Mouse (Mus musculus): Measurements from ENCODE around the gene Ube2r2.

The Ube2r2 gene

DNA sequence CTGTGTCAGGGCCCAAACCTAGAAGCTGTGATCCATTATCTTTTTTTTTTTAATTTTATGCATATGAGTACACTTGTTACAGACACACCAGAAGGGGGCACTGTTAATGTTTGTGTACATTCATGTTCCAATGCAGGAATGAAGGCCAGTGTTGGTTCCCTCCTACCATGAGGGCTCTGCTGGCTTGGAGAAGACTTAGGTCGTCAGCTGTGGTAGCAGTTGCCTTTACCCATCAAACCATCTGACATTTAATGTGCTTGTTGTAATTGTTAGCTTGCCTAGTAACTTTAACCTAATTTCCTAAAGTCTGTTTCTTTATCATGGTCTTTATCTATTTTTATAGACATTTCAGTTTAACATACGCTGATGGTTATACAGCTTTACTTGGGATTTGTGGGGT lies 35.4 kb downstream of the Ube2r2 start:
- DNase-seq (ENCODE audit: low read depth in 1 of 2, low spot score in 2 of 2), result no peak

DNA sequence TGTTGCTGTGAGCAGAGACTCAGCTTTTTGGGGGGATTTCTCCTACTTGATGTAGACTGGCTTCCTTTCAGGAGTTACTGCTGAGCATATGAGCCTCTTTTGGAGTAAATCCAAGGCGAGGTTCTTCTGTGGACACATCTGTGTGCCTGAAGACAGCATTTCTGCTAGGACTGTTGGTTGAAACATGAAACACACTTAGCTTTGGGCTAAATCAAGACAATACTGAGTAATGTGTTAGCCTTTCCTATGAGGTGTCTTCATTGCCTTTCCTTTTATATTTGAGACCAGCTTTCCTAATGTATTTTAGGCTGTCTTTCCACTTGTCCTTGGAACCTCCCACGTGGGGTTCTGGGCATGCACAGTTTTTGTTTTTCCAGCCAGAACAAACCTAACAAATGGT lies 39.1 kb downstream of the Ube2r2 start:
- no peak for DNase-seq (ENCODE audit: low read depth in 1 of 2, low spot score in 2 of 2)

DNA sequence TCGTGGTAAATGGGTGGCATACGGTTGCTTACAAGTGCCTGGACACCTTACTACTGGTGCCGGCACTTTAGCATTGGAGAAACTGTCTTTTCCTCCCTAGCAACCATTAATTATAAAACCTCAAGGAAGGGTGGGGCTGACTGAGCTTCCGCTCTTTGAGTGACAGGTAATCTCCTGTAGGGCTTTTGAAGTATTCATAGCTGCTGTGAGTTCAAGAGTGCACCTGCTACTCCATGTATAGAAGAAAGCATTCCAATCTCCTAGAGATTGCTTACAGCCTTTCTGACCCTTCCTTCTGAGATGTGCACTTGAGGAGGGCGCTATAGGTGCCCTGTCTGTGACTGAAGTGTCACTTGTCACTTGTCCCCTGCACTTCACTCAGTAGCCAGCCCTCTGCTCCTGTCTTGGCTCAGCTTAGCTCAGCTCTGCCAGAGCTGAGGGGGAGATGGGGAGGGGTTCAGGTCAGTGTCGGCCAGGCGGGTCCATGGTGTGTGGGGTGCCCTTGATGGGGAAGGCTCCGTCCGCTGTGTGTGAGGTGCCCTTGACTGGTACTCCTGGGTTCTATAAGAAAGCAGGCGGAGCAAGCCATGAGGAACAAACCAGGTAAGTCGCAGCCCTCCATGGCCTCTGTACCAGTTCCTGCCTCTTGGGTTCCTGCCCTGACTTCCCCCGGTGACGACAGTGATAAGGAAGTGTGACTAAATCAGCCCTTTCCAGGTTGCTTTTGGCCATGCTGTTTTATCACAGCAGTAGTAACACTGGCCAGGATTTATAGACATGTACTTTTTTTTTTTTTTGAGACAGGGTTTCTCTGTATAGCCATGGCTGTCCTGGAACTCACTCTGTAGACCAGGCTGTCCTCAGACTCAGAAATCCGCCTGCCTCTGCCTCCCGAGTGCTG lies 44.5 kb downstream of the Ube2r2 start:
- DNase-seq (ENCODE audit: low read depth in 1 of 2, low spot score in 2 of 2), result no peak

DNA sequence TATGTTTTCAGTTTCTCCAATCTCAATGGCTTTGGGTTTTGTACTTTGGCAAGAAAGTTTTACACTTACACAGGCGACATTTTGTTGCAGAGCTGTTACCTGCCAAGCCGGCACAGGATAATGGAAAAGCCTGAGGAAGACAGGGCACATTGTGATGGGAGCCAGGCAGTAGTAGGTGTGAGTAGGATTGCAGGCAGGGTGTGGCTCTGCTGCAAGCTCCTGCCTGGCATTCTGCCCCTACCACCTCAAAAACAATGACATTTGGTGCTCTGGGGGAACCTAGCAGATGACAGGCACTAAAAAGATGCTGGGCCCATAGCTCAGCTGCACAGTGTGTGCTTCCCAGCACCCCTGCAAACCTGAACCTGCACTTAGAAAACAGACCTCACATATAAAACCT lies 54.3 kb downstream of the Ube2r2 start:
- no peak for DNase-seq (ENCODE audit: low read depth in 1 of 2, low spot score in 2 of 2)

DNA sequence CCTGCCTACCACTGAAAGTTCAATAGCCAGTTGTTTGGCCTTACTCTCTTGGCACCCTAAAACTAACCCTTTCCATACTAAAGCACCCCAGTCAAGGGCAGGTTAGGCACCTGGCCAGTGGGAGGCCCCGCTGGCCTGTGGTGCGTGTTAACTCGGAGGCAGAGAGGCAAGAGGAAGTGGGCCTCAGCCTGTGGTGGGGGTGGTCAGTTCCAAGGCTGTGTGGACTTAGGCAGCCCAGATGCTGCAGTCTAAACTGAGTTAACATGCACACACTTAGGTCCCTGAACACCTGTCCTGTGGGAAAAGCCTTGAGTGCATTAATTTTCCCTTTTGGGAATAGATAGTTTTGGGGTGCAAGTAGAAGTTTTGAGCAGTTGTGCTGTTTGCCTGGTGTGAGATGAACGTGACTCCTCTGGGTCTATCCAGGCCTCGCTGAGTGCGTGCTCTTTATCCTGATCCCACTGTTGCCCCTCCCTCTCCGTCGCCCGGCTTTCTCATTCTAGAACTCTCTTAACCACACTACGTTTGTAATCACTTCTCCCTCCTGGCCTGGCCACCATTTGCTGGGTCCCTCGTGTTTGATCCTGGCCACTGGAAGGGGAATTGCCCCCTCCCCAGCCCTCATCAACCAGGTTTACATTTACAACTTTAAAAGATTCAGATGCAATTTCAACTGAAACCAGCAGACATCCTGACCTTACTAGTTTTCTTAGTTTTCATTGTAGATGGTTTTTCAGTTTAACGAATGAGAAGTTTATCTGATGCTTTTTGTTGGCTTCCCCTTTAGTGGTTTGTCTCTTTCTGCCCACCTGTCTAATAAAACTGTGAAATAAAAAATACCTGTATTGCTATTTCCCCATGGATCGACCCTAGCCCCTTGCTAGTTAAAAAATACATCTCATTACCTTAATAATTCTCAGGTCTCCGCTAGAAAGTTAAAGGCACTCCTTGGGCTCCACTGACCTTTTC lies 57.3 kb downstream of the Ube2r2 start:
- DNase-seq (ENCODE audit: low read depth in 1 of 2, low spot score in 2 of 2), result no peak

DNA sequence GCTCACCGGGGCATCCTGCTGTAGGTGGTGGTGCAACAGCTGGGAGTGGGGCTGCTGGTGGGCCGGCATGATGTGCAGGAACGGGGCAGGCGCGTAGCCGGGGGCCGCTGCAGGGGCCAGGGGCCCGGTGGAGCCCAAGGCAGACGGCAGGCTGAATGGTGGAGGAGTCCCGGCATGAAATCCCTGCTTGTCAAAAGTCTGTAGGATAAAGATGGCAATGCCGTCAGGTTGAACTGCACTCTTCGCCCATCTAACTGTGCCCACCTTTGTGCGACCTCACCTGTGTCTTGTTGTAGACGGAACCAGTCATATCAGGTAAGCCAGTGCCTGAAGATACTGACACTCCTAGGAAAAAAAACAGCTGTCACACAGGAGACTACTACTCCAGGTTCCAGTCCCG lies 59.8 kb downstream of the Ube2r2 start:
- no peak for DNase-seq (ENCODE audit: low read depth in 1 of 2, low spot score in 2 of 2)

DNA sequence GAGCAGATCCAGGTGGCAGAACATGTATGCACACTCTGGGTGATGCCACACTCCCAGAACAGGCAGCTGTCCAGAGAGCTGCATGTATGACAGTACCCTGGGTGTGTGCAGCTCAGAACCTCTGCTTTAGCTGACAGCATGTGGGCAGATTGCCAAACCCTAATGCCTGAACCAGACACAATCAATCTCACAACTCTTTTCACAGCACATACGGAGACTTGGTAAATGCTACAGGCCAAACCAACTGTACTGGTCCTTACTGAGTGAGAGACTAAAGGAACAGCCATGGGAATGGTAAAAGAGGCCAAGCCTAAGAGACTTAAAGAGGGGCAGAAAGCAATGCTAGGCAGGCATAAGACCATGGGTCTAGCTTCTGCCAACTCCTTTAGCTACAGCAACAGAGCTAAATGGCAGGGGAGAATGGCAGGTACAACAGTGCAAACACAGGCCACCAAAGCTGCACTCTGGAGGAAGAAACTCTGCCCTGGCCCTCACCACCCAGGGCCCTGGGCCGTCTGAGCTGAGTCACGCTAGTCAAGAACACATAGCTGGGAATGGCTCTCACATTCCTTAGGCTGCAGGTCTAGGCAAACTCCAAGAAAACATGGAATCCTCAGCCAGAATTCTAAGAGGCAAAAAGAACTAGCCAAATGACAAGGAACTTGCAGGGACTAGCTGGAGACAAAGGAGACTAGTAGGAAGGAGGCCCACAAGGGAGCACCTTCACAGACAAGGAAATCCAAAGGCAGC lies 61.5 kb downstream of the Ube2r2 start:
- DNase-seq (ENCODE audit: low read depth in 1 of 2, low spot score in 2 of 2), result no peak

DNA sequence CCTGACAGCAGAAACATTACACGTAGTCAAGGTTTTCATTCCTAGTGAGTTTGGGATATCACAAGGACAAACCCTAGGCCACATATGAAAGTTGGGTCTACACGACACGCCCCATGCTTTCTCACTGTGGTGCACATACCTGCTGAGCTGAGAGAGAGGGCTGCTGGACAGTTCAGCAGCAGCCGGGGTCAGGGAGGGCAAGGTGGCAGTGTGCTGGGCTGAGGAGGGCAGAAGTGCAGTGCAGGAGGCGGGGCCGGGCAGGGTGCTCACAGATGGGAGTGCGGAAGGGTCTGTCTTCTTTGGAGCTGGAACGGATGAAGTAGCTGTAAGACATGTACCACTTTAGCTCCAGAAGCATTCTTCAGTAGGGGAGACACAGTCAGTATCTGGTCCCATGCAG lies 66.6 kb downstream of the Ube2r2 start:
- no peak for DNase-seq (ENCODE audit: low read depth in 1 of 2, low spot score in 2 of 2)

DNA sequence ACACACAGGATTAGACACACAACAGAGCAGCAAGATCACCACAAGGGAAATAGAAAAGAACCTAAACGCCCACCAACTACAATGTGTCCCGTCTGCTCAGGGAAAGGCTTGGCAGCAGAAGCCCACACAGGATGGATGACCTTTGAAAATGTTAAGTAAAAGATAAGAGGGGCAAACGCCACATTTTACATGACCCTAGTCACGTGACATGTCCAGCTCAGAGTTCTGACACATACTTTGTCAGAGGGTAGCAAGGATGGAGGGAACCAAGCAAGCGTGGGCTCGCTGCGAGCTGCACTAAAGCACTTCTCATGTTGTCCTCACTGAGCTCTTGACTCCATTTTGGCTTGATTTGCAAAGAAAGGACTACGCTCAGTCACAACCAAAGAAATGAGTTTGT lies 70.2 kb downstream of the Ube2r2 start:
- no peak for DNase-seq (ENCODE audit: low read depth in 1 of 2, low spot score in 2 of 2)

DNA sequence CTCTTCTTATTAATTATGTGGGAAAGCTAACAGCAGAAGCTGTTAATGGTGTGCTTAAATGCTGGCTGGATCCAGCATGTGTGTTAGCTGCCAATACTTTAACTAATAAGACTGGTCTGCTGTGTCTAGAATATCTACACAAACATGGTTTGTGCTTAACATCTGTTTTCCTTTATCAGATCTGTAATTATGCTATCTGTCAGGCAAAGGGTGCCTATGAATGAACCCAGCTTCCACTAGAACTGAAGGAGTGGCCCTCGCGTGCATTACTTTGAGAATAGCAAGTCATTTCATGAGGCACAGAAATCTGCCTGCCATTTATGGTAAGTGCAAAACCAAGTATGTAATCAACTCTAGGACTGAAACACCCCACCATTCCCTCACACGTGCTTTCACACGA lies 72.5 kb downstream of the Ube2r2 start:
- DNase-seq (ENCODE audit: low read depth in 1 of 2, low spot score in 2 of 2), result no peak

DNA sequence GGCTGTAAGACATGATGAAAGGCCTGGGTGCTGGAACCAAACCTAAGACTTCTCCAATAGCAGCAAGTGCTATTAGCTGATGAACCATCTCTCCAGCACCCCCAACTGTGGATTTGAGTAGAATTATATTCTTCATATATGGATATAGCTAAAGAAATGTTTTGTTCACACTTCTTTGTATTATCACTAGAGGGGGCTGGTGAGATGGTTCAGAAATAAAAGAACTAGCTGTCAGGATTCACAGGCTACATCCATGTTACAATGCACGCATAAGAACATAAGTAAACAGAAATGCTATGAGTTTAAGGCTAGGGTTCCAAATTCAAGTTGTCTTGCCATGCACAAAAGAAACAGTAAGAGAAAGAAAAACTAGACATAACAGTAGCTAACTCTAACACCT lies 89.9 kb downstream of the Ube2r2 start:
- no peak for DNase-seq (ENCODE audit: low read depth in 1 of 2, low spot score in 2 of 2)

DNA sequence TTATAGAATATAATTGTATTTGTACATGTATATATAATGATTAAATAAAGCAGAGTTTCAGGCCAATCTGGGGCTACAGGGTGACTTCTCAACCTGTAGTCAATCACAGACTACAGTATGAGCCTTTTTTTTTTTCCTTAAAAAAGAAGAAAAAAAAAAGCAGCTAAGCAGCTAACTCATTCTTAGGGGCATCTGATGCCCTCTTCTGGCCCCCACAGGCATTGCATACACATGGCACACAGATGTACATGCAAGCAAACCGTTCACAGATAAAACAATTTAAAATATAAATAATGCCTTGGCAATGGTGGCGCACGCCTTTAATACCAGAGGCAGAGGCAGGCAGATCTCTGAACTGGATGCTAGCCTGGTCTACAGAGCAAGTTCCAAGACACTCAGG lies 90.8 kb downstream of the Ube2r2 start:
- peak in 1 of 2 experiments; percentile 2 for DNase-seq (ENCODE audit: low read depth in 1 of 2, low spot score in 2 of 2)

DNA sequence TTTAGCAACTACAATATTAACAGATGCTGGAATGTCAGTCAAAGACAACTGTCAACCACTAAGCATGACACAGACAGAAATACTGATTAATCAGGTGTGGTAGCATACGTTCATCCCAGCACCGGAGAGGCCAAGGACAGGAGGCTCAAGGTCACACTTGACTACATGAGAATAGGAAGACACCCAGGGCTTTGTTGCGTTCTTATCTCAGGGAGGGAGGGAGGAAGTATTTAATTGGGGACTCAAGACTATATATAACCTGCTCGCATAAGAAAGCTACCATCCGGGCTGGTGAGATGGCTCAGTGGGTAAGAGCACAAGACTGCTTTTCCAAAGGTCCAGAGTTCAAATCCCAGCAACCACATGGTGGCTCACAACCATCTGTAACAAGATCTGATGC lies 100.1 kb downstream of the Ube2r2 start:
- no peak for DNase-seq (ENCODE audit: low read depth in 1 of 2, low spot score in 2 of 2)

DNA sequence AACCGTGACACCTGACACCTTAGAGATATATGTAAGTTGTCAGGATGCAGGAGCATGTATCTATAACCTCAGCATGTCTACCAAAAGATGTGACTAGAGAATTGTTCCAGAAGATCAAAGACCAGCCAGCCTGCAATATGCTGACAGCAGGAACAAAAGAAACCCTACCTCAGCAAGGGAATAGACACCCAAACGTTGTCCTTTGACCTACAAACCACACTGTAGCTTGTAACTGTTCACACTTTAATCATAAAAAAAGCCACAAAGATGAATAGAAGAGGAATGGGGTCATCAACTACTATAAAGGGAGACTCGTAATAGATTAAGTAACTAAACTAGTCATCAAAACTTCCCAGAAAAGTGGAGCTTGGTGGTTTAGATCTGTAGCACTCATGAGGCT lies 105.4 kb downstream of the Ube2r2 start:
- DNase-seq (ENCODE audit: low read depth in 1 of 2, low spot score in 2 of 2), result no peak
